ENCODE assay signal across 9 mouse cellular contexts in the genomic region with DNA sequence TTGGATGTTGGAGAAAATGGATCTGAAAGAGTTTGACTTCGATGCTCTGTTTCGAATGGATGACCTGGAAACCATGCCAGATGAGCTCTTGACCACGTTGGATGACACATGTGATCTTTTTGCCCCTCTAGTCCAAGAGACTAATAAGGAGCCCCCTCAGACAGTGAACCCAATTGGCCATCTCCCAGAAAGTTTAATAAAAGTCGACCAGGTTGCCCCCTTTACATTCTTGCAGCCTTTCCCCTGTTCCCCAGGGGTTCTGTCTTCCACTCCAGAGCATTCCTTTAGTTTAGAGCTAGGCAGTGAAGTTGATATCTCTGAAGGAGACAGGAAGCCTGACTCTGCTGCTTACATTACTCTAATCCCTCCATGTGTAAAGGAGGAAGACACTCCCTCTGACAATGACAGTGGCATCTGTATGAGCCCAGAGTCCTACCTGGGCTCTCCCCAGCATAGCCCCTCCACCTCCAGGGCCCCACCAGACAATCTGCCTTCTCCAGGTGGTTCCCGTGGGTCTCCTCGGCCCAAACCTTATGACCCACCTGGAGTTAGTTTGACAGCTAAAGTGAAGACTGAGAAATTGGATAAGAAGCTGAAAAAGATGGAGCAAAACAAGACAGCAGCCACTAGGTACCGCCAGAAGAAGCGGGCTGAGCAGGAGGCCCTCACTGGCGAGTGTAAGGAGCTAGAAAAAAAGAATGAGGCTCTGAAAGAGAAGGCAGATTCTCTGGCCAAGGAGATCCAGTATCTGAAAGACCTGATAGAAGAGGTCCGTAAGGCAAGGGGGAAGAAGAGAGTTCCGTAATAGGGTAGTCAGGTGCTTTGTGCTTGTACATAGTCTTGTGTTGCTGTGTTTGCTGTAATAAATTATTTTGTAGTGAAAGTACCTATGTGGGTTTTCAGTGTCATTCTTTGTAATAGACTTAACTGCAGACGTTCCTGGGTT. TPM values are rescaled to one million over a fixed set of nuclear protein-coding genes. Genes with fewer than 3 reads are reported as not detected.
DNase-seq lines count a peak whose midpoint lies in the region; ATAC-seq and TF ChIP-seq lines count a peak whose summit lies in the region.
"Had no signal": no experiment of that assay in that cellular context is flagged by ENCODE, and none has a peak within 500 bp of the region (broad histone marks: within the 10 kb centered on the region; RNA-seq: fewer than 3 reads in every experiment).

No protein-coding gene starts in this region.

- ATAC-seq in limb, embryonic 13.5 days (ENCODE audit: low FRiP score, low read depth): no peak
- no peak for ATAC-seq in stomach, embryonic 16.5 days (ENCODE audit: insufficient read depth, low FRiP score)

- H3K36me3 ChIP-seq in spleen, adult 2 months (ENCODE audit: control insufficient read depth, insufficient read depth, low read length): peaks cover 27% of the 10 kb centered on the region
- peaks cover 51% of the 10 kb centered on the region for H3K36me3 ChIP-seq in limb, embryonic 13.5 days
- peaks cover 14% of the 10 kb centered on the region for H3K36me3 ChIP-seq in stomach, embryonic 16.5 days (ENCODE audit: control insufficient read depth, insufficient read depth, low read length)

- H3K9me3 ChIP-seq in limb, embryonic 13.5 days: no peaks in the 10 kb centered on the region
- no peaks in the 10 kb centered on the region for H3K9me3 ChIP-seq in stomach, embryonic 16.5 days (replicated peaks; ENCODE audit: control insufficient read depth, low read length)

- peaks cover 9% of the 10 kb centered on the region; the same call in 1 of the 2 replicates for H3K4me1 ChIP-seq in spleen, adult 2 months (ENCODE audit: control insufficient read depth, insufficient read depth, insufficient read length)
- H3K4me1 ChIP-seq in limb, embryonic 13.5 days: peaks cover 60% of the 10 kb centered on the region
- peaks cover 37% of the 10 kb centered on the region for H3K4me1 ChIP-seq in stomach, embryonic 16.5 days (ENCODE audit: control insufficient read depth, insufficient read depth, low read length)

- H3K9ac ChIP-seq in limb, embryonic 13.5 days: peak overlapping the region; percentile 100
- H3K9ac ChIP-seq in stomach, embryonic 16.5 days (ENCODE audit: low read length): peak overlapping the region; percentile 100

- H3K4me2 ChIP-seq in limb, embryonic 13.5 days (replicated peaks): peak overlapping the region; percentile 96
- peak overlapping the region; percentile 94 for H3K4me2 ChIP-seq in stomach, embryonic 16.5 days (ENCODE audit: low read depth, low read length)

- TF ChIP-seq CTCF in spleen, adult 2 months (IDR thresholded peaks at IDR 0.05; ENCODE audit: extremely low read depth, insufficient read depth, insufficient read length, insufficient replicate concordance): no peak

- no peak for TF ChIP-seq POLR2A in spleen, adult 2 months (IDR thresholded peaks at IDR 0.05; ENCODE audit: low read depth, low read length)

- H3K27ac ChIP-seq in spleen, adult 2 months (ENCODE audit: insufficient read depth, low read length): peak overlapping the region; percentile 20; the same call in 1 of the 2 replicates
- H3K27ac ChIP-seq in limb, embryonic 13.5 days: peak overlapping the region; percentile 98
- peak overlapping the region; percentile 99 for H3K27ac ChIP-seq in stomach, embryonic 16.5 days (ENCODE audit: low read length)

- no peaks in the 10 kb centered on the region for H3K27me3 ChIP-seq in spleen, adult 2 months (ENCODE audit: control insufficient read depth, insufficient read depth, low read length)
- H3K27me3 ChIP-seq in limb, embryonic 13.5 days: no peaks in the 10 kb centered on the region
- H3K27me3 ChIP-seq in stomach, embryonic 16.5 days (ENCODE audit: control insufficient read depth, insufficient read depth, low read length): no peaks in the 10 kb centered on the region

- DNase-seq in adrenal gland, postnatal 10 days: peak; percentile 14
- DNase-seq in adrenal gland, adult 2 months: no peak
- no peak for DNase-seq in spleen, adult 2 months (ENCODE audit: low read depth in 1 of 2, low spot score in 2 of 2)
- no peak for DNase-seq in spleen, adult 18-20 months
- no peak for DNase-seq in layer of hippocampus, postnatal 14 days (ENCODE audit: low spot score in 2 of 2)
- no peak for DNase-seq in retina, embryonic 14.5 days (ENCODE audit: low spot score)

- H3K4me3 ChIP-seq in spleen, adult 2 months (ENCODE audit: extremely low read depth, insufficient read depth, insufficient read length): peak overlapping the region; percentile 89
- H3K4me3 ChIP-seq in limb, embryonic 13.5 days: peak overlapping the region; percentile 100
- H3K4me3 ChIP-seq in stomach, embryonic 16.5 days (replicated peaks; ENCODE audit: low read length): peak overlapping the region; percentile 100

- 70% methylated on average over 12 of the region's 12 CpGs for WGBS in spleen, adult 2 months
- WGBS in limb, embryonic 13.5 days: 59% methylated on average over 12 of the region's 12 CpGs
- WGBS in stomach, embryonic 16.5 days: 45% methylated on average over 12 of the region's 12 CpGs

RNA-seq across cellular contexts. Expression of gene Atf4, which starts 1.9 kb away (rescaled TPM):
- total RNA-seq in adrenal gland, postnatal 10 days (2021): 100 to 1,000 TPM; 121 to 199 TPM
- 100 to 1,000 TPM; 144 to 366 TPM for total RNA-seq in adrenal gland, adult 2 months (2021)
- polyA plus RNA-seq in adrenal gland, adult 2 months (2012; rRNA removed): 159 and 166 TPM in 2 replicates
- polyA plus RNA-seq in spleen, adult 2 months (2012; rRNA removed): 101 and 146 TPM in 2 replicates
- 124 and 134 TPM in 2 replicates for polyA plus RNA-seq in limb, embryonic 13.5 days (2015; fragmentation: Nextera tagmentation; extraction: Ambion mirVana)
- polyA plus RNA-seq in stomach, embryonic 16.5 days (2015; fragmentation: Nextera tagmentation; extraction: Ambion mirVana): 134 and 150 TPM in 2 replicates
- total RNA-seq in layer of hippocampus, postnatal 14 days (2021): 10 to 100 TPM; 96.2 to 96.4 TPM

RNA-seq across cellular contexts. Expression of gene Rps19bp1, which starts 7.2 kb away (rescaled TPM):
- 10 to 100 TPM; 33.0 to 37.6 TPM for total RNA-seq in adrenal gland, postnatal 10 days (2021)
- total RNA-seq in adrenal gland, adult 2 months (2021): 10 to 100 TPM; 41.8 to 45.8 TPM
- 20.0 and 21.3 TPM in 2 replicates for polyA plus RNA-seq in adrenal gland, adult 2 months (2012; rRNA removed)
- 10.4 and 17.7 TPM in 2 replicates for polyA plus RNA-seq in spleen, adult 2 months (2012; rRNA removed)
- 58.9 and 59.3 TPM in 2 replicates for polyA plus RNA-seq in limb, embryonic 13.5 days (2015; fragmentation: Nextera tagmentation; extraction: Ambion mirVana)
- 37.7 and 51.1 TPM in 2 replicates for polyA plus RNA-seq in stomach, embryonic 16.5 days (2015; fragmentation: Nextera tagmentation; extraction: Ambion mirVana)
- total RNA-seq in layer of hippocampus, postnatal 14 days (2021): 10 to 100 TPM; 32.0 to 33.0 TPM

RNA-seq across cellular contexts. Expression of gene AC140267.1, which starts 21.3 kb away (rescaled TPM):
- 10 to 100 TPM in 1 of 2 experiments, 1 to 10 TPM in 1; 6.9 to 19.1 TPM for total RNA-seq in adrenal gland, postnatal 10 days (2021)
- 10 to 100 TPM in 1 of 2 experiments, 1 to 10 TPM in 1; 6.8 to 20.2 TPM for total RNA-seq in adrenal gland, adult 2 months (2021)
- not detected in 2 replicates for polyA plus RNA-seq in adrenal gland, adult 2 months (2012; rRNA removed)
- not detected in 2 replicates for polyA plus RNA-seq in spleen, adult 2 months (2012; rRNA removed)
- not detected in 2 replicates for polyA plus RNA-seq in limb, embryonic 13.5 days (2015; fragmentation: Nextera tagmentation; extraction: Ambion mirVana)
- polyA plus RNA-seq in stomach, embryonic 16.5 days (2015; fragmentation: Nextera tagmentation; extraction: Ambion mirVana): 1.2 TPM in 1 of 2 replicates, not detected in the other
- 10 to 100 TPM; 11.0 to 22.8 TPM for total RNA-seq in layer of hippocampus, postnatal 14 days (2021)
- polyA plus RNA-seq: large intestine, adult 2 months had no signal

RNA-seq across cellular contexts. Expression of gene Mief1, which starts 23.1 kb away (rescaled TPM):
- total RNA-seq in adrenal gland, postnatal 10 days (2021): 10 to 100 TPM; 42.8 to 46.6 TPM
- 10 to 100 TPM; 38.7 to 47.7 TPM for total RNA-seq in adrenal gland, adult 2 months (2021)
- 17.1 and 17.8 TPM in 2 replicates for polyA plus RNA-seq in adrenal gland, adult 2 months (2012; rRNA removed)
- polyA plus RNA-seq in spleen, adult 2 months (2012; rRNA removed): 11.7 and 13.1 TPM in 2 replicates
- 32.7 and 35.0 TPM in 2 replicates for polyA plus RNA-seq in limb, embryonic 13.5 days (2015; fragmentation: Nextera tagmentation; extraction: Ambion mirVana)
- 29.3 and 30.4 TPM in 2 replicates for polyA plus RNA-seq in stomach, embryonic 16.5 days (2015; fragmentation: Nextera tagmentation; extraction: Ambion mirVana)
- 10 to 100 TPM; 35.4 to 36.2 TPM for total RNA-seq in layer of hippocampus, postnatal 14 days (2021)

RNA-seq across cellular contexts. Expression of gene Cacna1i, which starts 30.1 kb away (rescaled TPM):
- total RNA-seq in adrenal gland, postnatal 10 days (2021): 1 to 10 TPM in 1 of 2 experiments, under 1 TPM in 1; 0.27 to 1.1 TPM
- 1 to 10 TPM in 1 of 2 experiments, under 1 TPM in 1; 0.46 to 1.1 TPM for total RNA-seq in adrenal gland, adult 2 months (2021)
- polyA plus RNA-seq in adrenal gland, adult 2 months (2012; rRNA removed): 0.81 and 0.85 TPM in 2 replicates
- polyA plus RNA-seq in spleen, adult 2 months (2012; rRNA removed): 18.9 and 23.7 TPM in 2 replicates
- 0.01 and 0.03 TPM in 2 replicates for polyA plus RNA-seq in limb, embryonic 13.5 days (2015; fragmentation: Nextera tagmentation; extraction: Ambion mirVana)
- polyA plus RNA-seq in stomach, embryonic 16.5 days (2015; fragmentation: Nextera tagmentation; extraction: Ambion mirVana): not detected in 2 replicates
- total RNA-seq in layer of hippocampus, postnatal 14 days (2021): 10 to 100 TPM; 40.5 to 45.5 TPM

Comparison
In these comparisons a context has a peak if more than half of its experiments do, and no peak if none do; other contexts are left out.
1. H3K27ac ChIP-seq: peak in every context shown above with its lines; median percentile 99 in stomach, embryonic 16.5 days; 98 in limb, embryonic 13.5 days; 20 in spleen, adult 2 months.